Mouse (Mus musculus) cerebellum, adult 11-12 months (tissue): ENCODE results near the gene Ubash3a.

ENCODE experiments used
- DNase-seq: peaks from one replicate; pipeline ENCODE4 v3.0.0; 2022

The Ubash3a gene

DNA sequence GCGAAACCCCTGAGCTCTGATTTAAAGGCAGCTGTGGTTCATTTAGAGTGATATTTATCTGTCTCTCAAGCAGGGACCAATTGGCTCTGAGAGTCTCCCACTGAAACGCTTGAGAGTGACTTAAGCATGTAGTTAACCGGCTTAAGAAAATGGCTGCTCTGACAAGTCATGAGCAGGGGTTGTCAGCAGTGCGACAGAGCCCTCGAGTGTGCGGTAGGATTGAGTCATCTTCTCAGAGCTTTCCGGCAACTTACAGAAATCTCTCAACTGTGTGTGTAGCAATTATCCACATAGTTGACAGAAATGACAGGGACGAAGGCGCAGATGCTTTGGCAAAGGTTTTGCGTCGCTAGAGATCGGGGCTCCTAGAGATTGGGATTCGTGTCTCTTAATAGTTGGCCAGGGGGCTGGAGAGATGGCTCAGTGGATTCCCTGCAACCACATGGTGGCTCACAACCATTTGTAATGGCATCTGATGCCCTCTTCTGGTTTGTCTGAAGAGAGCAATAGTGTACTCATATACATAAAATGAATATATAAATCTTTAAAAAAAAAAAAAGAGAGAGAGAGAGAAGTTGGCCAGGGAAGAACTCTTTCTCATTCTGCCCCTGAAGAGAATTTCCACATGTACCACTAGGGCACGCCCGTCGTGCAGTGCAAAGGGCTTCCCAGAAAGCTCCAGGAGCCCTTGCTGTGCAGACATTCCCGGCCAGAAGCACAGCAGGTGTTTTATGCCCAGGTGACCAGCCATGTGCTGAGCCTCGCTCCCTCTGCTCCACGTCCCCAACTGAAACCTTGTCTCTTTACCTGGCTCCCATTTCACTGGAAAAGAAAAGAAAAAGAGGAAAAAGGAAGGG, 74.4 kb downstream of the Ubash3a start:
- no peak for DNase-seq

DNA sequence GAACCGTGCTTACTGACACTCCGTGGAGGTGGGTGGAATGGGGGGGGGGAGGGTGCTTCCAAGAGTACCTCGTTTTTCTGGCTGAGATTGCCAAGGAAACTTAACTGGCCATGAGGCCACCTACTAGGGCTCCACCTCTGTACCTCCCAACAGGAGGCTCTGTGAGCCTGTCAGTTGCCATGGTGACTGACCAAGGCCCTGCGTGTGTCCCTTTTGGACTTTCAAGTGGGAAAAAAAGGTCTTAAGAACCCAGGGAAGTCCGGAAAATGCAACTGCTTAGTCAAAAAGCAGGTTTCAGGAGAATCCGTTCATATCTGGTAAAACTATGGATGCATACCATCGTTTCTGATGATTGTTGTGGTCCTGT, 75.0 kb downstream of the Ubash3a start:
- DNase-seq = no peak

DNA sequence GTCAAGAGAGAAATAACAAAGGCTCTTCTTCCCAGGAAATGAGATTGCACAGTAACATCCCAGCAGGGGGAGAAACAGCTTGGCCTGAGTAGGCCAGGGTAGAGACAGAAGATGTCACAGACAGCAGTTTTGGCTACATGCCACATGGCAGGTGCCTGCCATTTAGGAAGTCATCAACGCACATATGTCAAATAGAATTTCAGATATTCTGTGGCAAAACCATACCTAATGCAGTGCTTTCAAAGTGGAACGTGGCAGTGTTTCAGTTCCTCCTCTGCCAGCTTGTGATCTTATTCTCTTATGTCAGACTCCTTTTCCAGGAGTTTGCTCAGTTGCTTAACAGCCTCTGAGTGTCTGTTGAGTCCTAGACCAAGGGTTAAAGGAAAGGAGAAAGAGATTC, 78.2 kb downstream of the Ubash3a start:
- DNase-seq = no peak

DNA sequence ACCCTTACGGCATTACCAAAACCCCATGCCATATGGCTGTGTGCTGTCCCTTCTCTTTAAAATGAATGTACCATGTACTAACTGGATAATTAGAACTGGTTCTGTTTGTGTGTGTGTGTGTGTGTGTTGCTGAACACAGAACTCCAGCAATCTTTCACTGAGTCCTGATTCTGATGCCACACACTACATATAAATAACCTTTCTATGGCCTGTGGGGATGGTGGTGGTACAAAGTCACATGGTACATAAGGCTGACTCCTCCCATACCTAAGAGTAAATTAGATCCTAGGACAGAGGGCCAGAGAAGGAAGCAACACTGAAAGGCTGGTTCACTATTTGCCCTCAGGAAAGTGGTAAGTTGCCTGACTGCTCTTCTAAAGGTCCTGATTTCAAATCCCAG, 78.8 kb downstream of the Ubash3a start, which contains the start of gene Slc37a1:
Gene Slc37a1 (plus strand): TSS at position 301 of the 400 bp plus-strand sequence.
- DNase-seq = no peak

DNA sequence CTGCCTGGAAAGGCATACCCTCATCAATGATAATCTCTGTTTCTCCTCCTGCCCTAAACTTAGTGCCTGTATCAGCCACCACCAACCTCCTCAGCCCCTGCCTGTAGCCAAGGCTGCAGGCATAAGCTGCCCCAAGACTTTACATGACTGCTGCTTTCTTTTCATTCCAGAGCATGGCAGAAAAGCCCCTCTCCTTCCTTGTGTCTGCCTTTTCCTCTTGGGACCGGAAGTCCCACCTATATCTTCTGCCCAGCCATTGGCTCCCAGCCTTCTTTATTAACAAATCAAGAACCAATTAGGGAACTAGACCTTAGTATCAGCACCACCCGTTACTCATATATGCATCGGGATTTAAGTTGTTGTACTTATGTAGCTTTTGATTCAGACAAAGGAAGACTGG, 79.5 kb downstream of the Ubash3a start:
- no peak for DNase-seq

DNA sequence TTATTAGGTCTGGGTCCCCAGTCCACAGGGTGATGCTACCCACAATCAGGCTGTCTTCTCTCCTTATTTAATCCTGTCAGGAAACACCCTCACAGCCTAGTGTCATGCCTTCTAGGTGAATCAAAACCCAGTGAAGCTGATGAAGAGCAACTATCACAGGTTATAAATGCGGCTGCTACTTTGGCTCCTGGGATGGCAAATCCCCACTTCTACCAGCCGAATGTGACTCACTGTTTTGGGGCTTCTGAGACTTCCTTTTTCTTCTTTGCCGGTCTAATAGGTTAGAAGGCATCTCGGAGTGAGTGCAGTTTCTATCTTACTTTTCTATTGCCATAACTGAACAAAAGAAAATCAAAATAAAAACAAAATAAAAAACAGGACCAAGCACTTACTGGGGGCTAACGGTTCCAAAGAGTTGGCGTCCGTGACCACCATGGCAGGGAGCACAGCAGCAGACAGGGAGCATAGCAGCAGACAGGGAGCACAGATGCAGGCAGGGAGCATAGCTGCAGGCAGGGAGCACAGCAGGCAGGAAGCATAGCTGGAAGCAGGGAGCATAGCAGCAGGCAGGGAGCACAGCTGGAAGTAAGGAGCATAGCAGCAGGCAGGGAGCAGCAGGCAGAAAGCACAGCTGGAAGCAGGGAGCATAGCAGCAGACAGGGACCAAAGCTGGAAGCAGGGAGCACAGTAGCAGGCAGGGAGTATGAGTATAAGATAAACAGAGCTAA, 81.5 kb downstream of the Ubash3a start:
- no peak for DNase-seq

DNA sequence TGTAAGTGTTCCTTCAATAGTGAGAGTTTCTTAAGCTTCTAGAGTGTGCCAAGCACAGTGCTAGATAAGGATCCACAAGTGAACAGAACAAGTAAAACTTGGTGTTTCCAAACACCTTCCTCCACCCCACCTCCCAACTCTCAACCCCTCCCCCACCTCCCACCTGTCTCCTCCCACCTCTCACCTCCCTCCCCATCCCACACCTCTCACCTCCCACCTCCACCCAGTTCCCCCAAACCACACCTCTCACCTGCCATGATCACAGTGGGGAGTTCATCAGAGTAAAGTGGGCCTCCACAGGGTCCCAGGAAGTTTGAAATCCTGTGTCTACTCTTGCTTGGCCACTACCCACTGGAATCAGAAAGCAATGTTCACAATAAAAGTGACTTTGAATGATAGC, 82.6 kb downstream of the Ubash3a start:
- DNase-seq = no peak

DNA sequence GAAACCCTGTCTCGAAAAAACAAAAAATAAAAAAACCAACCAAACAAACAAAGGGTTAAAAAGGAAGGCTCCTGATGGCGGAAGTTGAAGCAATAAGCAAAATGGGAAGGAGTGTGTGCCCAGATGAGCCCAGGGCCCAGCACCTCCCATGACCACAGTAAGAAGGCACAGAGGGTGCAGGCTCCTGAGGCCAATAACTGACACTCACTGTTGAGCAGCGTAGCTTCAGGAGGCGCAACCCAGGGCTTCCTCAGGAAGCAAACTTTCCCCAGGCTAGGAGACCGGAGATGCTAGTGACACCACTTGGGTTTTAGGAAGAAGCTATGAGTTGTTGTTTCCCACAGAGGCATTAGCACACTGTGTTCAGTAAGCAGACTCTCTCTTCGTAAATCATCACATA, 83.2 kb downstream of the Ubash3a start:
- DNase-seq = no peak

DNA sequence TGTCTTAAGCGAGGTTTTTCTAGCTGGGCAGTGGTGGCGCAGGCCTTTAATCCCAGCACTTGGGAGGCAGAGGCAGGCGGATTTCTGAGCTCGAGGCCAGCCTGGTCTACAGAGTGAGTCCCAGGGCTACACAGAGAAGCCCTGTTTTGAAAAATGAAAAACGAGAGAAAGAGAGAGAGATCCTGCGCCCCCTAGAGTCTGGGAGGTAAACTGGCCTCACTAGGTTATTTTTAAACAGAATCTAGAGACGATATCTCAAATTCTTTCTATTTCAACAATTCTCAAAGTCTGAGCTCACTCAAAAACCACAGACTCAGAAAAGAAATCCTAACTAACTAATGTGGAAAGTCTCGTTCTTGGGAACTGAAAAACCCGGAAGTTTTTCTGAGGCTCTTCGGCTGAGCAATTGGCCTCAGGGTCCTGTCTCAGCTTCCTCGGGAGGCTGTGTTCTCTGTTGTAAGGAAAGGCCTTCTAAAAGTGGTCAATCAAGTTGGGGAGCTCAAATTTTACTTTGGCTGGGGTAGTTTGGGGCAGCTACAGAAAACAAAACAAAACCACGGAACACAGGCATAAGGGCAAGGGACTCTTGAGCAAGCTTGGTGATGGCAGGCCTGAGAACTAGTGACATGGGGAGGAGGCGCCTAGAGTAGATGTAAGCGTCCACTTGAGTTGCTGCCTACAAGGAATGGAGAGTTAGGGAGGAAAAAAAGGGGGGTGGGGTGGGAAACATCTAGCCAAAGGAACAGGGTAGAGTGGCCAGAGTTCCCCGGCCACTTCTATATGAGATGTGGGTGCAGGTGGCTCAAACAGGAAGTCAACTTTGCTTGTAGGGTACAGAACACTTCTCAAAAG, 86.9 kb downstream of the Ubash3a start:
- DNase-seq = no peak

DNA sequence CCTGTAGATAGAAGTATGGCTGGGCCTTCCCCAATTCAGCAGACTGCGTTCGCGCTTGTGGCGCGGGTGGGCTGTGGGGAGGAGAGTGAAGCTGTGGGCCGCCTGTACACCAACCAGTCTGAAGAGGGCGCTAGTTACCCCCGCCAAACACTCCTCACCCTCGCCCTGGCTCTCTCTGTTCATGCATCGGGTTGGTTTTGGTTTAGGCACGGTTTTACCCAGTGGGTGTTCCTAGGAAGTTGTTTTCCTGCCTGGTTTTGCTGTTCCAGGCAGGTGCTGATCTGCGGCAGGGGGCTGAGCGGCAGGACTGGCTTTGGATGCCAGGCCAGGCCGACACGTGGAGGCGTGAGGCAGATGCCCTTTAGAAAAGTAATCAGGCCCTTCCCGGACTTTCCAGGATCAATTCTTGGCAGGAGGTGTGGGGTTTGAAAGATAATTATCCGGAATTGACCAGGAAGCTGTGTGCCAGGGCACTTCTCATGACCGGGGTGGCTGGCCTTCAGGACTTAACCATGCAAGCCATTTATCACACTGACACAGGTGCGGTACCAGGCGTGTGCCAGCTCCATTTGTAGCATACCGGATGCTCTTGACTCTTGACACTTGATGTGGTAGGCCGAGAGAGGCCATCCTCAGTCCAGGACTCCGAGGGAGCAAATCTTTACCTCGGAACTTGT, 87.7 kb downstream of the Ubash3a start:
- DNase-seq = no peak

DNA sequence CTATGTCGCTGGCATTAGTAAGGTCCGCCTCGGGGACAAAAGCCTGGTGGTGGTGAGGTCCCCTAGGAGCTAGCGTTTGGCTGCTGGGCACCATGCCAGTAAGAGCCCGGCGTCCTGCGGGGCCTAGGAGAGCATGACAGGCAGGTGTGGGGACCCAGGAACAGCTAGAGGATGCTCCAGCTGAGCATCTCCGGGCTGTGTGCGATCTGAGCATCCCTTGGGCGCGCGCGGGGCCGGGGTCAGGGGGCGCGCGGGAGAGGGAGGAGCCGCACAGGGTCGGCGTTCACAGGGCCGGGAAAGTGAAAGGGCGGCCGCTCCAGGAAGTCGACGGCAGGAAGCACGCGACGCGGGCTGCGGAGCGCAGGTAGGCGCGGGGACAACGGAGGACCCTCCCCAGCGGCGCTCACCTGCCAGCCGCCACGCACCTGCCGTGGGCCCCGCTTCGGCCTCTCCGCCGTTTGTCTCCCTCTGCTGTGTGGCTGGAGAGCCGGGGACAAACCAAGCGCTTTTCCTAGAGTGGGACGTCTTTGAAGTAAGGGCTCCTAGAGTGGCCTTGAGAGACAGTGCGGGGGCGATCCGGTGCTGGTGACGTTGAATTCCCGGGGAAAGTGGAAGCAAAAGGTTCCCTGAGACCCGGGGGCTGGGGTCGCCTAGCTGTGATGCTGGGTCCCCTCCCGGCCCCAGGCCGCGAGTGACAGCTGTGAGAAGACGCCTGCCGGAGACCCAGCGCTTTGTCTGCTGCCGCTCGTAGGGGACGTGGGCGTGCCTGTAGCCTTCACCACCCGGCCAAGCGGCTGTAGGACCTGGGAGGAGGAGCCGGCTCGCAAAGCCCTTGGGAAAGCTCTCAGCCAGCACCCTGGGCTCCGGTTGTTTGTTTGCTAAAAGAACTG, 88.5 kb downstream of the Ubash3a start:
- DNase-seq = peak; percentile 53
